Comparison of ENCODE assay signal across 8 mouse cellular contexts in genomic region chr3:83899556-83899955, GRCm38 (mm10). TPM values are rescaled to one million over a fixed set of nuclear protein-coding genes. Genes with fewer than 3 reads are reported as not detected.
DNase-seq lines count a peak whose midpoint lies in the region; ATAC-seq and TF ChIP-seq lines count a peak whose summit lies in the region.

No protein-coding gene starts in this region.

- peak; percentile 17 for DNase-seq in thymus, postnatal 14 days
- no peak for DNase-seq in thymus, postnatal 36 days
- DNase-seq in forelimb bud, embryonic 11.5 days (ENCODE audit: low read depth, low spot score), result peak; percentile 55
- peak; percentile 50 for DNase-seq in induced T-regulatory cell, adult 2 months (ENCODE audit: low read depth)
- peak; percentile 55 to 58 for DNase-seq in left cerebral cortex, postnatal 14 days (ENCODE audit: low spot score in 2 of 2)
- peak; percentile 77 for DNase-seq in midbrain, embryonic 14.5 days

- H3K9ac ChIP-seq in midbrain, embryonic 14.5 days (replicated peaks; ENCODE audit: low read length), result no peak overlapping the region
- no peak overlapping the region for H3K9ac ChIP-seq in stomach, embryonic 16.5 days (ENCODE audit: low read length)

- WGBS in midbrain, embryonic 14.5 days, result 59% methylated on average over 8 of the region's 8 CpGs
- WGBS in stomach, embryonic 16.5 days, result 51% methylated on average over 8 of the region's 8 CpGs

- no peak overlapping the region for H3K4me2 ChIP-seq in midbrain, embryonic 14.5 days (ENCODE audit: low read length)
- no peak overlapping the region for H3K4me2 ChIP-seq in stomach, embryonic 16.5 days (ENCODE audit: low read depth, low read length)

- peak; percentile 81 for TF ChIP-seq CTCF in bone marrow macrophage, adult 2 months (IDR thresholded peaks at IDR 0.05; ENCODE audit: low read depth, low read length)

- H3K4me1 ChIP-seq in bone marrow macrophage, adult 2 months (ENCODE audit: control insufficient read depth, insufficient read depth, low read length), result peaks cover 13% of the 10 kb centered on the region
- no peaks in the 10 kb centered on the region for H3K4me1 ChIP-seq in midbrain, embryonic 14.5 days (ENCODE audit: control insufficient read depth, insufficient read depth, low read length)
- 0 out of 2 replicates have a peak, but pooled peaks cover 3% of the 10 kb centered on the region for H3K4me1 ChIP-seq in stomach, embryonic 16.5 days (ENCODE audit: control insufficient read depth, insufficient read depth, low read length)

- peaks cover 87% of the 10 kb centered on the region for H3K36me3 ChIP-seq in midbrain, embryonic 14.5 days (ENCODE audit: control insufficient read depth, insufficient read depth, low read length)
- peaks cover 28% of the 10 kb centered on the region for H3K36me3 ChIP-seq in stomach, embryonic 16.5 days (ENCODE audit: control insufficient read depth, insufficient read depth, low read length)

- H3K4me3 ChIP-seq in bone marrow macrophage, adult 2 months (ENCODE audit: insufficient read depth, low read length), result no peak overlapping the region
- H3K4me3 ChIP-seq in midbrain, embryonic 14.5 days (replicated peaks; ENCODE audit: low read depth, low read length), result no peak overlapping the region
- no peak overlapping the region for H3K4me3 ChIP-seq in stomach, embryonic 16.5 days (replicated peaks; ENCODE audit: low read length)

- no peaks in the 10 kb centered on the region for H3K27me3 ChIP-seq in midbrain, embryonic 14.5 days (ENCODE audit: control insufficient read depth, insufficient read depth, low read length)
- H3K27me3 ChIP-seq in stomach, embryonic 16.5 days (ENCODE audit: control insufficient read depth, insufficient read depth, low read length), result no peaks in the 10 kb centered on the region

- TF ChIP-seq POLR2A in bone marrow macrophage, adult 2 months (IDR thresholded peaks at IDR 0.05; ENCODE audit: borderline replicate concordance, low read depth, low read length), result no peak

- ATAC-seq in midbrain, embryonic 14.5 days (ENCODE audit: low FRiP score, low TSS enrichment), result peak; percentile 31; the same call in 1 of the 2 replicates
- 0 out of 2 replicates have a peak, but pooled peaks have one; percentile 9 for ATAC-seq in stomach, embryonic 16.5 days (ENCODE audit: insufficient read depth, low FRiP score)

- no peaks in the 10 kb centered on the region for H3K9me3 ChIP-seq in midbrain, embryonic 14.5 days (ENCODE audit: control insufficient read depth, low read length)
- H3K9me3 ChIP-seq in stomach, embryonic 16.5 days (replicated peaks; ENCODE audit: control insufficient read depth, low read length), result no peaks in the 10 kb centered on the region

- H3K27ac ChIP-seq in bone marrow macrophage, adult 2 months (ENCODE audit: insufficient read depth, low read depth, low read length), result no peak overlapping the region
- no peak overlapping the region for H3K27ac ChIP-seq in midbrain, embryonic 14.5 days (replicated peaks; ENCODE audit: low read depth, low read length)
- H3K27ac ChIP-seq in stomach, embryonic 16.5 days (ENCODE audit: low read length), result no peak overlapping the region

- intact Hi-C loops in left cerebral cortex, postnatal 14 days (cut with DNase I), result loop anchor here (2.0 kb wide), 1 partner anchor 103 kb away; no protein-coding TSS in a partner anchor

RNA-seq across cellular contexts. Expression of gene Tlr2, which starts 58.0 kb away (rescaled TPM):
- polyA plus RNA-seq in bone marrow macrophage, adult 2 months (2012; ENCODE audit: insufficient read depth, insufficient read length, missing spikeins), result 120 and 121 TPM in 2 replicates
- under 1 TPM; 0.66 to 0.89 TPM for total RNA-seq in left cerebral cortex, postnatal 14 days (2021)
- polyA plus RNA-seq in midbrain, embryonic 14.5 days (2014; fragmentation: Nextera tagmentation; extraction: Ambion mirVana), result 0.42 and 1.6 TPM in 2 replicates
- 5.9 and 6.3 TPM in 2 replicates for polyA plus RNA-seq in stomach, embryonic 16.5 days (2015; fragmentation: Nextera tagmentation; extraction: Ambion mirVana)

Comparison
In these comparisons a context has a peak if more than half of its experiments do, and no peak if none do; other contexts are left out.
1. DNase-seq: peak in thymus, postnatal 14 days (single experiment), forelimb bud, embryonic 11.5 days (single experiment), induced T-regulatory cell, adult 2 months (single experiment), left cerebral cortex, postnatal 14 days (2 of 2) and midbrain, embryonic 14.5 days (single experiment); none in thymus, postnatal 36 days (0 of 2).
2. RNA of gene Tlr2, which starts 58.0 kb away (polyA plus RNA-seq): 120 to 121 TPM in bone marrow macrophage, adult 2 months; 5.9 to 6.3 TPM in stomach, embryonic 16.5 days and 0.42 to 1.6 TPM in midbrain, embryonic 14.5 days; every median in the first group is over 10 times any median in the second.